Comparison of ENCODE assay signal across 15 mouse cellular contexts in the genomic region with DNA sequence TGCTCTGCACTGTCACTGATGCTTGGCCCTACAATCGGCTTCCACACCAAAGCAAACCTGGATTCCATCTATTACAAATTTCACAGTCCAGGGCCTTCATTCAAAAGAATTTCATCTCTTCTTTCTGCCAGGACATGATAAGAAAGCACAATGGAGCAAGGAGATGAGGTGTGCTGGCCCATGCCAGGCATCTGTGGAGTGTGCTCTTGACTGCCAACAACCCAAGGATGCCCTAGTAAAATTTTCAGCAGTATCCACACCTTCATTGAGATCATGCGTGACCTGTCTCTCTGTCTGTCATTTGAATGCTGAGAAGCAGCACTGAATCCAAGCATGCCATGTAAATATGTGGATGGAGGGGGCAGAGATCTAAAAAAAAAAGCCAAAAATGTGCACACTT.
A peak's percentile ranks its signal among the peaks of the same experiment; 100 is the strongest.
DNase-seq lines count a peak whose midpoint lies in the region; TF ChIP-seq lines count a peak whose summit lies in the region.
"Had no signal": no experiment of that assay in that cellular context is flagged by ENCODE, and none has a peak within 500 bp of the region (broad histone marks: within the 10 kb centered on the region; RNA-seq: fewer than 3 reads in every experiment).

No protein-coding gene starts in this region.

- 34% methylated on average over 2 of the region's 2 CpGs for WGBS in cerebellum, adult 2 months

- peaks cover 3% of the 10 kb centered on the region; the same call in 1 of the 2 replicates for H3K4me1 ChIP-seq in cerebellum, adult 2 months (ENCODE audit: control insufficient read depth, insufficient read depth, low read length)
- H3K4me1 ChIP-seq: embryonic facial prominence, embryonic 13.5 days; embryonic facial prominence, embryonic 15.5 days; forebrain, embryonic 10.5 days; forebrain, embryonic 12.5 days had no signal

- no peak overlapping the region for H3K27ac ChIP-seq in cerebellum, adult 2 months (ENCODE audit: insufficient read depth, low read length)
- H3K27ac ChIP-seq: embryonic facial prominence, embryonic 13.5 days; embryonic facial prominence, embryonic 15.5 days; forebrain, embryonic 10.5 days; forebrain, embryonic 12.5 days; gastrocnemius, adult 2 months had no signal

- H3K4me3 ChIP-seq in cerebellum, adult 2 months (replicated peaks; ENCODE audit: insufficient read depth, low read depth, low read length) = no peak overlapping the region
- H3K4me3 ChIP-seq: embryonic facial prominence, embryonic 13.5 days; embryonic facial prominence, embryonic 15.5 days; erythroblast, embryonic 14.5 days; forebrain, embryonic 10.5 days; forebrain, embryonic 12.5 days; gastrocnemius, adult 2 months had no signal

- TF ChIP-seq CTCF in cerebellum, adult 2 months (IDR thresholded peaks at IDR 0.05; ENCODE audit: borderline replicate concordance, insufficient read depth, low read depth, low read length) = no peak

- no peak for TF ChIP-seq POLR2A in cerebellum, adult 2 months (IDR thresholded peaks at IDR 0.05; ENCODE audit: borderline replicate concordance, insufficient read depth, low read length)

- H3K27me3 ChIP-seq in cerebellum, adult 2 months (ENCODE audit: control insufficient read depth, insufficient read depth, low read length) = no peaks in the 10 kb centered on the region
- H3K27me3 ChIP-seq: embryonic facial prominence, embryonic 13.5 days; embryonic facial prominence, embryonic 15.5 days; forebrain, embryonic 12.5 days had no signal

- peak; percentile 19 to 22 for DNase-seq in cerebellum, adult 2 months
- no peak for DNase-seq in cerebellum, adult 18-20 months
- peak; percentile 29 to 62 for DNase-seq in cerebellum, postnatal 14 days
- no peak for DNase-seq in cerebellum, adult 11-12 months
- DNase-seq: adrenal gland, adult 2 months; adrenal gland, postnatal 10 days; adrenal gland, postnatal 25 days; cerebellum, adult 9-10 months; embryo, embryonic 11 days; gastrocnemius, adult 2 months had no signal

Comparison
In these comparisons a context has a peak if more than half of its experiments do, and no peak if none do; other contexts are left out.
1. DNase-seq: peak in cerebellum, adult 2 months (2 of 2) and cerebellum, postnatal 14 days (2 of 2); none in cerebellum, adult 18-20 months (0 of 2) and cerebellum, adult 11-12 months (single experiment).